Mouse (Mus musculus): ENCODE results near the gene Gpi1.
A peak's percentile ranks its signal among the peaks of the same experiment; 100 is the strongest.

Gpi1 gene

GRCm38 (mm10) chr7:34229691-34230111, 435 bp downstream of the Gpi1 start:
- peak; percentile 62 for DNase-seq (ENCODE audit: low spot score)

- no peak for DNase-seq (ENCODE audit: low spot score)
These were observed 983 bp downstream of the Gpi1 start for GRCm38 (mm10) chr7:34229153-34229552.

GRCm38 (mm10) chr7:34228641-34229040, 1.5 kb downstream of the Gpi1 start:
- DNase-seq (ENCODE audit: low spot score) = no peak

- DNase-seq (ENCODE audit: low spot score) = no peak
These were observed 3.3 kb downstream of the Gpi1 start for GRCm38 (mm10) chr7:34226846-34227245.

GRCm38 (mm10) chr7:34226086-34226485, 4.0 kb downstream of the Gpi1 start:
- no peak for DNase-seq (ENCODE audit: low spot score)

GRCm38 (mm10) chr7:34224308-34224707, 5.8 kb downstream of the Gpi1 start:
- DNase-seq (ENCODE audit: low spot score) = no peak

- DNase-seq (ENCODE audit: low spot score) = no peak
These were observed 7.8 kb downstream of the Gpi1 start for GRCm38 (mm10) chr7:34222340-34222739.

GRCm38 (mm10) chr7:34221594-34222250, 8.4 kb downstream of the Gpi1 start:
- no peak for DNase-seq (ENCODE audit: low spot score)

- no peak for DNase-seq (ENCODE audit: low spot score)
These were observed 11.6 kb downstream of the Gpi1 start for GRCm38 (mm10) chr7:34218496-34218895.

GRCm38 (mm10) chr7:34216474-34216873, 13.7 kb downstream of the Gpi1 start:
- DNase-seq (ENCODE audit: low spot score) = no peak

GRCm38 (mm10) chr7:34215481-34215880, 14.7 kb downstream of the Gpi1 start:
- DNase-seq (ENCODE audit: low spot score) = no peak

GRCm38 (mm10) chr7:34214644-34215043, 15.5 kb downstream of the Gpi1 start:
- no peak for DNase-seq (ENCODE audit: low spot score)

- no peak for DNase-seq (ENCODE audit: low spot score)
These were observed 16.9 kb downstream of the Gpi1 start for GRCm38 (mm10) chr7:34213281-34213680.

- no peak for DNase-seq (ENCODE audit: low spot score)
These were observed 21.9 kb downstream of the Gpi1 start for GRCm38 (mm10) chr7:34208027-34208745.

GRCm38 (mm10) chr7:34206331-34206730, 23.8 kb downstream of the Gpi1 start:
- no peak for DNase-seq (ENCODE audit: low spot score)

- DNase-seq (ENCODE audit: low spot score) = peak; percentile 23
These were observed 28.0 kb downstream of the Gpi1 start for GRCm38 (mm10) chr7:34202147-34202546.

- no peak for DNase-seq (ENCODE audit: low spot score)
These were observed 29.3 kb downstream of the Gpi1 start for GRCm38 (mm10) chr7:34200829-34201228.

GRCm38 (mm10) chr7:34198346-34198745, 31.8 kb downstream of the Gpi1 start:
- peak; percentile 47 for DNase-seq (ENCODE audit: low spot score)

GRCm38 (mm10) chr7:34196132-34197128, 33.7 kb downstream of the Gpi1 start, which contains the start of gene Pdcd2l:
TSS of gene Pdcd2l (minus strand) at chr7:34196661.
- DNase-seq (ENCODE audit: low spot score) = peak; percentile 96

- no peak for DNase-seq (ENCODE audit: low spot score)
These were observed 34.5 kb downstream of the Gpi1 start for GRCm38 (mm10) chr7:34195632-34196031.

- no peak for DNase-seq (ENCODE audit: low spot score)
These were observed 37.3 kb downstream of the Gpi1 start for GRCm38 (mm10) chr7:34192825-34193224.

GRCm38 (mm10) chr7:34189376-34189989, 40.7 kb downstream of the Gpi1 start:
- DNase-seq (ENCODE audit: low spot score) = no peak

All from testis, postnatal 10 days (tissue).